Mouse (Mus musculus) megakaryocyte, embryonic 14.5 days (primary cell): ENCODE measurements around the gene Frmpd1.

ENCODE experiments used
- FLI1 ChIP-seq: IDR thresholded peaks from 2 replicates; pipeline ENCODE4 v1.6.1; 2012; ENCODE audit warnings: low read length, inconsistent platforms, mixed read lengths
- GATA1 ChIP-seq: IDR thresholded peaks from 3 replicates; pipeline ENCODE4 v1.6.1; 2012; ENCODE audit warnings: mixed read lengths, low read length, inconsistent platforms, borderline replicate concordance

DNA sequence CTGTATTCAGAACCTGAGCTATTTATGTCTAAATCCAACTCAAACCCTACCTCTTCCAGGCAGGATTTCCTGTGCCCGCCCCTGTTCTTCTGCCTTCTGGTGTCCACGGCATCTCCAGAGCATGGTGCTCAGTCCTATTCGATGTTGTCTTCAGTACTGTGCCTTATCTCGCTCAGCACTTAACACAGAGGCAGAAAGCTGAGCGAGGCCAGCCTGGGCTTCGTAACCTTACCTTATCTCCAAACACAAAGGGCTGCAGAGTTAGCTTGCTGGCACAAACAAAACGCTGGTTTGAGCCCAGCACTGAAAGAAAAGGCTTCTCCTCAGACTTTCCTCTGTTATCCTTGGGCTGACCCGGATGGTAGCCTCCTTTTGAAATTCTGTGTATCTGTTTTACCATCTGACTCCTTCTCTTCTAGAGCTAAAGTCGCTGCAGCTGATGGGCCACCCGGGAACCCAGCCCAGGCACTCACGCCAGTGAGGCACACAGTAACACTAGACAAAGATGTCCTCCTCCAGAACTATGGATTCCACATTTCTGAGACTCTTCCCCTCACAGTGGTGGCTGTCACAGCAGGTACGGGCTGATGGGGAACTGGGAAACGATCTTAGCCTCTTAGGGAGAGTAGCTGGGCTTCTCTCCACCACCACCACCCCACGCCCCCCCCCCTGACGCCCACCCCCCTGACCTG is 58.7 kb downstream of the Frmpd1 start:
- TF ChIP-seq GATA1 (no peak), FLI1 (no peak)
